Mouse (Mus musculus) spleen, adult 18-20 months (tissue): Measurements from ENCODE around the gene Eif4b.

Source experiments
- DNase-seq, 2 experiments: peaks; one replicate each; pipeline ENCODE4 v3.0.0; 2022; ENCODE audit warnings: mixed read lengths in 2 of 2

Eif4b gene

DNA sequence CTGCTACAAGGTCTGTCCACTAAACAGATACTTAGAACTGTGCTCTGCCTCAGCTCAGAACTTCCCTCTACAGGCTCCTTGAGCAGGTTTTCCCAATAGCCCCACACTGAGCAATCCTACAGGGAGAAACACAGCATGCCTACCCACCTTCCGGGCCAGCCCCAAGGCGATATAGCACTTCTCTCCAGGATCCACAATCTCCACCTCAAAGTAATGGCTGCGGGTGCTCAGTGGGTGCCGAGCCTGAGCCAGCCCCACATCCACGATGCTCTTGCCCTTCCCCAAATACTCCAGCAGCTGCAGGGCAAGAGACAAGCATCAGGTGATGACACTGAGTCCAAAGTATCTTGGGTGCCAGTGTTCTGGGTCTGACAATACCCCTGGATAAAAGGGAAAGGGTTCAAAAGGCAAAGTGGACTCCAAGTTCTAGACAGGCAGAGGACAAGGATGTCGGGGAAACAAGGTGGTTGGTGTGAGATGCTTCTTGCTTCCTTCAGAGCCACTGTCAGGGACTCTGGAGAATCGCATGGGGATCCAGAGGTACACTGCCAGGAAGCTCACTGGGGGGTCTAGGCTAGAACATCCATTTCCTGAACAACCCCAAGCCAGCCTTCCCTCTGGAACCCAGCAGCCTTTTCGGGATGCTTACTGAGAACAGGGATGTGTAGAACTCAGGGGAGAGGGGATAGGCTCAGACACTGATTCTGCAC, 45.7 kb downstream of the Eif4b start:
- DNase-seq = no peak

DNA sequence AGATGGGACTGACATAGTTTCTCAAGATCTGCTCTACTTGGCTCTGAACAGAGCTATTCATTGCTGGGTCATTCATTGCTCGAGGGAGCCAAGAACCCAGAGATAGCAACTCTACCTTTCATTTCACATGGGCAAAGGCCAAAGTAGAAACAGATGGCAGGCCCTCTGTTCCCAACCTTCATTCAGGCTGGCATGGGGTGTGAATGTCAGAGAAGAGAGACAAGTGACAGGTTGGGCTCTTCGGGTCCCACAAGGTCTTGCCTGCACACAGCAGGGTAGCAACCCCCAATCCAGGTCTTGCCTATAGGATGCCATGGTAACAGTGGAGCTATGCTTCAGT, 46.2 kb downstream of the Eif4b start:
- no peak for DNase-seq

DNA sequence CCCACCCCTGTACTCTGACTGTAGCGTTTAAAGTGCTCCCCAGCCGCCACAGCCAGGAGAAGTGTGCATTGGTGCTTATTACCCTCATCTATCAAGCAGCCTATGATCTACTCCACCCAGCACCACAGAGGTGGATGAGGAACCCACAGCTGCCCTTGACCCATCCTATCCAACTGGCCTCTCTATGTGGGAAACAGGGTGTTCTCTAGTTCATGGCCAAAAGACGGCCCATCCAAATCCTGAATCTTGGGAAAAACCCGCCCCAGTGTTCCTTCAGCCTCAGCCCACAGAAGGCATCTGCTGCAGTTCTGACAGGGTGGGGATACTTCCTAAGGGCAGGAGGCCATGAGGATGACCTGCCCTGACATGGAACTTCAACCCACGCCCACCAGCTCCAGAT, 47.0 kb downstream of the Eif4b start:
- DNase-seq = no peak

DNA sequence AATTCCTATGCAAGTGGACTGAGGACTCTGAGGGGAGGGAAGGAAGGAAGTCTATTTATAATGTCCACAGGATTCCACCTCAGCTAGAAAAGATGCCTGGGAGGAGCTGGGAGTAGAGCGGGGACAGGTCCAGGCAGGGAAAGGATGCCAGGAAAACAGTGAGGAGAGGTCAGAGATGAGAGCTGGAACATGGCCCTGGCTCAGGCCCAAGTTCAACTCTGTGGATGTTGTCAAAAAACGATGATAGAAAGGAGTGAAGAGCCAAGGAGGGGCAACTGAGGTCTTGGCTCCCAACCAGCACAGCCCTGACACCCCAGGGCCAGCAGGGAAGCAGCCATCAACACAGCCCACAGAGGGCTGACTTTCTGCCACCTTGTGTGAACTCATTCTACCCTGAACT, 52.7 kb downstream of the Eif4b start:
- no peak for DNase-seq

DNA sequence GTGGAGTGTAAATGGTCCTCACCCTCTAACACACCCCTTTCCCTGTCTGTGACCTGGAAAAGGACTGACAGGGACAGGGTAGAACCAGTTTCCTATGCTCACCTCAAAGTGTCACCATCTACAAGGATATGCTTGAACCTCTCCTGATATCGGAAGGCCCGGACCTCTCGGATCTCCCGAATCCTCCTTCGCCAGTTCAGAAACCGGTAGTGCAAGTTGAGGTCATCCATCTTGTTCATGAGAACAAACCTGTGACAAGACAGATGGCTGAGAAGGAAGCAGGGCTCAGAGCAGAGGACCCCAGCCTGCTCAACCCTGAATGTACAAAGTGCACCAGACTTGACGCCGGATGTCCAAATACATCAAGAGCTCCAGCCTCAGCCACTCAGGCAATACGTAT, 59.7 kb downstream of the Eif4b start:
- DNase-seq = no peak

DNA sequence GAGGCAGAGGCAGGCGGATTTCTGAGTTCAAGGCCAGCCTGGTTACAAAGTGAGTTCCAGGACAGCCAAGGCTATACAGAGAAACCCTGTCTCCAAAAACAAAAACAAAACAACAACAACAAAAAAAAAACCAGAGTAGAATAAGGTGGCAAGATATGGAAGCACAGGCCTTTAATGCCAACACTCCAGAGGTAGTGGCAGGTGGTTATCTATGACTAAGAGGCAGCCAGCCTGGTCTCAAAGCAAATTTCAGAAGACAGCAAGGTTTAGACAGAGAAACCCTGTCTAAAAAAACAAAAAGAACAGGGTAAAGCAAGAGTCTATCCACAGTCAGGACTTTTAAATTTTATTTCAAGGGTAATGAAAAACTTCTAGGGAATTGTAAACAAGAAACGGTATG, 61.1 kb downstream of the Eif4b start:
- DNase-seq = no peak

DNA sequence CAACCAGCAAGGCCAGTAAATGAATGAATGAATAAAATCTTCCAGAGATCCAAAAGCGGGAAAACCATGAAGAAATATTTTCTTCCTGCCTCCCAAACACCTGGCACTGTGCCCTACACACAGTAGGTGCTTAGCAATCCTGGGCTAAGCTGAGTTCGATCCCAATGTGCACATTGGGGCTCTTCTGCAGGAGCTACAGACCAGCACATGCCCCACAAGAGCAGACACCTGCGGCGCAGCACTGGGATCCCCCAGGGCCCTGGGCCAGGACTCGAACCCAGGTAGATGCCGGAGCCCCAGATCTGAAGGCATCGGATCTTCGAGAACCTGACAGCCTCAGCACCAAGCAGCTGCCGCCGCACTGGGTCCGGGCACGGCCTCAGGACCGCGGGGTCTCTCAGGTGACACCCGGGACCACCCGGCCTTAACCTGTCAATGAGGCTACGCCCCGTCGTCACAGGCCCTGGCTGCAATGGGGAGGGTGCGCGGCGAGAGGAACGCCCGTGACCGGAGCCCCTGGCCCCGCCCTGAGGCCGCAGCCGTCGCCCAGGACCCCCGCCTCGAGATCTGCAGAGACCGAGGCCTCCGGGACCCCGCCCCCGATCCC, 62.1 kb downstream of the Eif4b start:
- no peak for DNase-seq

DNA sequence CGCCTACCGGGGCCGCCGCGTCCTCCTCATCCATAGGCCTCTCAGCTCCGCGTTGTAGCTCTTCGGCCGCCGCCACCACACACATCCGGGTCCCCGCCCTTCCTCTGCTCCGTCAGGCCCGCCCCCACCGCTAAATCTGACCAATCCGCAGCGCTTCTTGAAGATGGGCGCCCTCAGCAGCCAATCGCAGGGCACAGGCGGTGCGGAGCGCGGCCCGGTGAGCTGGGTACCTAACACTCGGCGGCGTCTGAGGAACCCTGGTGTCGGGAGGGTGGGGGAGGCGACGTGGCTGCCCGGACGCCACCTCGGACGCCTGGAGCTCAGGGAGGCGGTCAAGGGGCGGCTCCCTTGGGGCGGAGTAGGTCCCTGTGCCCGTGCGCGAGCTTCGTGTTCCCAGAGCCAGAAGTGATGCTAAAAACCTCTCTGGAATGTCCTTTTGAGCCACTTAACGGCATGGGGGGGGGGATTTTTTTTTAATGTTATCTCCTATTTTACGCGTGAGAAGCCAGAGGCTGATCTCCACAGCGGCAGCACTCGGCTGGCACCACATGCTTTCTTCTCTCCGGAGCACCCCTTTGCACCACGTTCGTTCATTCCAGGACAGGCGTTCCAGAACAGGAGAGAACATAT, 62.7 kb downstream of the Eif4b start, which contains the start of gene Spryd3:
TSS of gene Spryd3 (minus strand) at position 106 of the 630 bp plus-strand sequence.
- DNase-seq = peak; percentile 96 to 98

DNA sequence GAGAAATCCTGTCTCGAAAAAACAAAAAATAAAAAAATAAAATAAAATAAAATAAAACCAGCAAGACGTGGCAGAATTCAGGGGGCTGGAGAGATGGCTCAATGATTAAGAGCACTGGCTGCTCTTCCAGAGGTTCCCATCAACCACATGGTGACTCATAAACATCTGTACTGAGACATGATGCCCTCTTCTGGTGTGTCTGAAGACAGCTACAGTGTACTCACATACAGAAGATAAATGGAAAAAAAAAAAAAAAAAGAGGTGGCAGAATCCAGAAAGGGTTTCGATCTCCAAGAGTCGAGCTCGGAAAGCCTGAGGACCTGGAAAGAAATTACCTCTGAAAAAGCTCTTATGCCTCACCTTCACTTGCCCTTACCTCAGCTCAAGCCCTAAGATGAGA, 67.5 kb downstream of the Eif4b start:
- no peak for DNase-seq

DNA sequence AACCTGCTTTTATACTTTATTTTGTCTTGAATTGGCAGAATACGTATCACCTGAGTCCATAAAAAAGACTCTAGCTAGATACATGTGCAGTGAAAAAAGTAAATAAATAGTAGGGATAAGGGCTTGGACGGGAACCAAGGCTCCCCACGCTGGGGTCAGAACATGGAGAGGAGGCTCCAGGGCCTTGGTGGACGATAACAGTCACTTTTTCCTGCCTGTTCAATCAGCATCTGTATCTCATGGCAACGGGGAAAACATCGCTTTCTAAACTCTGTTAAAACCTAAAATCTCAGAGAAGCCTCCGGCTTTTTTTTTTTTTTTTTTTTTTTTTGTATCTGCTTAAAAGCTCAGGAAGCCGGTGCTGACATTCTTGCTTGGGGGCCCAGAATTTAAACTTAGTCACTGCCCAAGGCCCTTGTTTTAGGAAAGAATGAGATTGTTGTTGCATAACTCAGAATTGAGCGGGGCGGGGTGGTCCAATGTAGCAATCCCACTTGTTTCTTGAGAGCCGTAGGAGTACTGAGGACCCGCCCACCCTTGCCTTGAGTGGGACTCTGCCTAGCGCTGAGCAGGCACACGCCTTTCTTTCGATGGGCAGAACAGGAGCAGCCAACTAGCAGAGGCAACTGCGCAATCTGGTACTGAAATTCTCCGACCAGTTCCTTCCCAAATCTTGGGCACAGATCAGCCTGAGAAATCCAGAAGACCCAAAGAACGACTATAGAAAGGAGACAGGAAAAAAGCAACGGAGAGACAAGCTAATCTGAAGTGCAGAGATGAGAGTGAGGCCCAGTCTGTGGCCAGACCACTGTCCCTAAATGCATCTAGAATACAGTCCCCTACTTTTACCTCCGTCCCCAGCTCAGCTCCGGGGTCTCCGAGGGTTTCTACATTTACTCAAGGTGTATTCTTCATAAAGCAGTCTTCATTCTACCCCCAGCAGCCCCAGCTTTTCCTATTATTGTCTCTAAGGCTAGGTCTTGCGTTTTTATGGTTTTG, 69.6 kb downstream of the Eif4b start:
- DNase-seq = no peak

DNA sequence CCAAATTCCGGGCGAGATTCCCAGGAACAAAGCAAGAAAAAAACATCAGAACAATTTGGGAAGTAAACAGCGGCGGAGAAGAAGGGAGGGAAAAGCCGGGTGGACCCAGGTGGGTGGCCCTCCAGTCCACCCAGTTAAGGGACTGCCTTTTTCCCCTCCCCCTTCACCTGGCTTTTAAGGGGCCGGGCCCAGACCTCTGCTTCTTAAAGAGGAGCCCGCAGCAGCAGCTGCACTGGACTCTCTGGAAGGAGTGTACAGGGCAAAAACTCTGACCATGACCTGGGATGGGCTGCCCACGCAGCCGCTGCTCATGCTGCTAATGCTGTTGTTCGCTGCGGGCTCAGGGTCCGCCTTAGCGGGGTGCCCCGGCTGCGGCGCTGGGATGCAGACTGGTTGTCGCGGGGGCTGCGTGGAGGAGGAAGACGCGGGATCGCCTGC, 70.7 kb downstream of the Eif4b start, which contains the start of gene Igfbp6:
TSS of gene Igfbp6 (plus strand) at position 89 of the 438 bp plus-strand sequence.
- DNase-seq = no peak

DNA sequence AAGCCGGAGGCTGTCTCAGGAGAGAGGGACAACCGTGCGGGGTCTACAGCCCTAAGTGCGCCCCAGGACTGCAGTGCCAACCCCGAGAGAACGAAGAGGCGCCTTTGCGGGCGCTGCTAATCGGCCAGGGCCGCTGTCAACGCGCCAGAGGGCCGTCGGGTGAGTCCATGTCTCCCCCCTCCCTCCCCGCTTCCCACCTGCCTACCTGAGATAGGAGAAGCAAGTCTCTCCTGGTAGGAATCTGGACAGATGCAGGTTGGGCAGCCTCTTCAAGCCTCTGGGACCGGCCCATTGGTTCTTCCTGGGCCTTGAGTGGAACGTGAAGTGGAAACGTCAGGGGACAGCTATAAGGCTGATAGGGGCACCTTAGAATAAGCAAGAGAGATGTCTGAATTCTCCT, 71.2 kb downstream of the Eif4b start:
- DNase-seq = no peak

DNA sequence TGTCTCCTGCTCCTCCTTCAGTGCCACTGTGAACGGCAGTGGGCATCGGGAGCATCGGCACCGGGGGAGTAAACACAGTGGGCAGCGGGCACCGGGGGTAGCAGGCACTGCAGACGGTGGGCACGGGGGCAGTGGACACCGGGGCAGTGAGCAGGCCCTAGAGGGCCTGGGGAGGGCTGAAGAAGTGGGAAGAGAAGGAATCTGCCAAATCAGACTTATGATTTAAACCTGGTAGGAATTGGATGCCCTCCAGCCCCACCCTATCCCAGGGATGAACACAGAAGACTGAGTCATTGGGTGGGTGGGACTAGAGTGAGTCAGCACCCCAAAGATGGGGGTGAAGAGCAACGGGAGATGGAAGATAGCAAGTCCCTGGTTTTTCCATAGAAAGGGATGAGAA, 71.8 kb downstream of the Eif4b start:
- no peak for DNase-seq

DNA sequence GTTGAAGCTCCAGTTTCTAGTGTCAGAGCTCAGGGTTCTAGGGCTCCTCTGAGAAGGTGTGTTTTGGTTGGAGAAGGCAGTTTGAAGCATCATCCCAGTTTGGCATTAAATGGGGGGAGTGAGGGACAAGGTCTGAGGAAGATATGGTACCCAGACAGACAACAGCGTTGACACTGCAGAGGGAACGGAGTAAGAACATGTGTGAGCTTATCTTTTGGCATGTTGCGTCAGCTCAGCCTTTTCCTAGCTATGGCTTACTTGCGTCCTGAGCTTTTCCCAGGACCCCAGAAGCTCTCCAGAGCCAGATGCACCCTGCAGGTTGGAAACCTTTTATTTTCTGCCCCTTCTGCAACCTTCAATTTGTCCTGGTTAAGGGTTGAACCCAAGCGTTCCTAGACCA, 72.5 kb downstream of the Eif4b start:
- DNase-seq = no peak
